Mouse (Mus musculus) brain, embryonic 14.5 days (tissue): ENCODE results near the gene Lrrc51.

ENCODE experiments used
- CTCF ChIP-seq: fragments of 200-500 bp; IDR thresholded peaks from 2 replicates; pipeline ENCODE4 v1.5.1; 2012; ENCODE audit warnings: inconsistent platforms, mild to moderate bottlenecking, moderate library complexity, borderline replicate concordance; ENCODE audit not compliant: insufficient read depth, insufficient read length; ENCODE audit errors: extremely low read depth
- POLR2A ChIP-seq: fragments of 200-500 bp; IDR thresholded peaks from 2 replicates; pipeline ENCODE4 v1.6.1; 2012; ENCODE audit warnings: mild to moderate bottlenecking, inconsistent platforms, borderline replicate concordance; ENCODE audit not compliant: poor library complexity, insufficient read depth, insufficient read length, severe bottlenecking; ENCODE audit errors: extremely low read depth

- TF ChIP-seq CTCF (no peak), POLR2A (no peak)
Observed at GRCm38 (mm10) chr7:101868241-101869162, 65.2 kb downstream of the Lrrc51 start.
